Mouse (Mus musculus): ENCODE data around the gene Sdk1.

- TF ChIP-seq CTCF (IDR thresholded peaks at IDR 0.05; ENCODE audit: insufficient read depth, low read depth, low read length): no peak
- no peak for TF ChIP-seq POLR2A (IDR thresholded peaks at IDR 0.05; ENCODE audit: insufficient read depth, low read depth, low read length)
These were observed 75.8 kb downstream of the Sdk1 start for GRCm38 (mm10) chr5:141317095-141317494.

All from olfactory bulb, adult 2 months (tissue).